Mouse (Mus musculus): Measurements from ENCODE around the gene Olfr1015. TPM values are rescaled to one million over a fixed set of nuclear protein-coding genes. Genes with fewer than 3 reads are reported as not detected.

Olfr1015 gene
- not detected for total RNA-seq (2021)
- long read RNA-seq: 0 reads

- no peak for DNase-seq (ENCODE audit: low spot score in 2 of 2)
These were observed at the start of gene Olfr1015 for GRCm38 (mm10) chr2:85781717-85782116. TSS of gene Olfr1015 (plus strand) at chr2:85782017.

DNA sequence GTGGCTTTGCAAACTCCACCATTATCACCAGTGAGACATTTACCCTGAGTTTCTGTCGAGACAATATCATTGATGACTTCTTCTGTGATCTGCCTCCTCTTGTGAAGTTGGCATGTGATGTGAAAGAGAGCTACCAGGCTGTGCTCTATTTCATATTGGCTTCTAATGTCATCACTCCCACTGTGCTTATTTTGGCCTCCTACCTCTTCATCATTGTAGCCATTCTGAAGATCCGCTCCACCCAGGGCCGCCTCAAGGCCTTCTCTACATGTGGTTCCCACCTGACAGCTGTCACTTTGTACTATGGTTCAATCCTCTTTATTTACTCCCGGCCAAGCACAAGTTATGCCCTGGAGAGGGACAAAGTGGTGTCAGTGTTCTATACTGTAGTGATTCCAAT is 28.0 kb upstream of the Olfr1015 start:
- no peak for DNase-seq (ENCODE audit: low spot score in 2 of 2)

DNA sequence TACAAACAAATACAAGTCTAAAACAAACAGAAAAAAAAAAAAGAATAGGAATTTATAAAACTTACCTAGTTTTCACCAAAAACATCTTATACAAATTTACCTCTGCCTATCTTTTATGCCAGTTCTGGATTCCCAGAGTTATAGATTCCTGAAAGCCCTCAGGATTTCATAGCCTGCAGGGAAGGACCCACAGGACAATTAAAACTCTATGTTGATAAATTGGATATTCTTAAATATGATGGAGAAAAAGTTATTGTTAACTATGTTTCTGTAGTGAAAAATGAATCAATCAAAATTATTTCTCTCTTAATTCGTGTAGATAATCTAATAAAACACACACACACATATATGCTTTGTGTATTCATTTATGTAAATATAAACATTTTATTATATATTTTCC is 19.2 kb upstream of the Olfr1015 start, which contains the start of gene Olfr1012:
TSS of gene Olfr1012 (minus strand) at position 101 of the 400 bp plus-strand sequence.
- no peak for DNase-seq (ENCODE audit: low spot score in 2 of 2)

DNA sequence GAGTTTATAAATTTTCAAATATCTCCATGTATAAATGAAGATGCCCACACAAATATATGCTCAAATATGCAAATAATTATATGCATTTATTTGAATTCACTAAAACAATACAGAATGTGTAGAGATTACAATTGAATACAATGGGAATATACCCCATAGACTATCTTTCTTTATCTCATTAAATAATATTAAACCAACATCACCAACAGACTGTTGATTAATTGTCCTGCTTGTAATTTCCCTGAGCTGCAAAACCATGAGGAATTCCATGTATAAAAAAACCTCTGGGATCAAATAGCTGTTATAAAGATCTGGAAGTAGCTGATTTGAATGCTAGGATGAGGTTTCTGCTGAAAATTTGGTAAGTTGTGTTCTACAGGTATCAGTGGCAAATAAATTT is 15.0 kb upstream of the Olfr1015 start, which contains the start of gene Olfr1013:
TSS of gene Olfr1013 (plus strand) at position 301 of the 400 bp plus-strand sequence.
- DNase-seq (ENCODE audit: low spot score in 2 of 2): no peak

DNA sequence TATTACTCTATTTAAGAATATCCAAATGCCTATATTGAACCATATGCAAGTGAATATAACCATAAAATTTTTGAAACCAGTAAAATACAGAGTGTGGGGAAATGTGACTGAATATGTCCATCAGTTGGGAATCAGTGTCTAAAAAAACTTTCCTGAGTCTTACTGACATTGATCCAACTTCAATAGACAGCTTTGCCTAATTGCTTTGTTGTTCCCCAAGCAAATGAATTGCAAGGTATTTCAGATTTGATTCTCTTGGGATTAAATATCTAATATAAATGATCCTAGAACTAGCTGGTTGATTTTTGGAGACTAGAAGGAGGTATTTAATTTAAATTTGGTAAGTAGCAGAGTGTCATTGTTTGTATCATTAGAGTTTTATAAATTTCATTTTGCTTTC is 9.4 kb upstream of the Olfr1015 start, which contains the start of gene Olfr1014:
TSS of gene Olfr1014 (plus strand) at position 301 of the 400 bp plus-strand sequence.
- no peak for DNase-seq (ENCODE audit: low spot score in 2 of 2)

- no peak for DNase-seq (ENCODE audit: low spot score in 2 of 2)
These were observed 10.5 kb downstream of the Olfr1015 start for GRCm38 (mm10) chr2:85792331-85792730.

DNA sequence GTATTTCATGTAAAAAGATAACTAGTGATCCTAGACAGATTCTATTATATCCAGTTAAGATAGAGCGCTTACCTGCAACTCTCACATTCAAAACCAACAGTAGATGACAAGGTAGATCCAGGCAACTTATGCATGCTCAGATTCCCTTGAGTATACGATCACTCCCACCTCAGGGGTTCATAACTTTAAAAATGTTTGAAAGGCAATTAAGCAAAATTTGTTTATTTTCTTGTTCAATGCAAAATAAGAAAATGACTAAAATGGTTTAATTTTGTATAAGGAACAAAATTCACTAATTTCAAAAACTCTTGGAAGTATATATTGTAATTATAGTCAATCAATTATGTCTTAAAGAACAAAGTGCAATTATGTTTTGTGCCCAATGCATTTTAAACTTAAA is 20.6 kb downstream of the Olfr1015 start, which contains the start of gene Olfr1016:
TSS of gene Olfr1016 (minus strand) at position 101 of the 400 bp plus-strand sequence.
- no peak for DNase-seq (ENCODE audit: low spot score in 2 of 2)

GRCm38 (mm10) chr2:85804501-85804900 is 22.7 kb downstream of the Olfr1015 start:
- no peak for DNase-seq (ENCODE audit: low spot score in 2 of 2)

DNA sequence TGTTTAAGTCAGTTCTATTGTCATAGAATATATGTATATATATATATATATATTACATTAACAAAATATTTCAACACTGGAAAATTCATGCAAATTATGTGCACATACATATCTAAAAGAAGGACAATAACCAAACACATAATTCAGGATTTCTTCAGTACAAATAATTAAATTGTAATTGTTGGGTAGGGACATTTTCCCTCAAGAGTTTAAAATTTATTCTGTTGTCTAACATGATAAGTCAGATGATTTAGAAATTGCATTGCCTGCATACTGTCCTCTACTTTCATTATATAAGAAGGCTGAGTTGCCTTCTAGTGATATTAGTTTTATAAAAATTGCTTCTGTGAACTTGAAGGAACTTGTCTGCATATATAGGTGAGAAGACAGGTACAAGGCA is 36.4 kb downstream of the Olfr1015 start, which contains the start of gene Olfr1018:
TSS of gene Olfr1018 (plus strand) at position 301 of the 400 bp plus-strand sequence.
- DNase-seq (ENCODE audit: low spot score in 2 of 2): no peak

Other genes with a start within 250 kb of the Olfr1015 start
- not detected for gene Olfr996, start 202.8 kb upstream of the Olfr1015 start, total RNA-seq (2021)
- gene Olfr998, start 193.1 kb upstream of the Olfr1015 start, total RNA-seq (2021): not detected
- gene Olfr1000, start 170.1 kb upstream of the Olfr1015 start, total RNA-seq (2021): not detected
- not detected for gene Olfr1002, start 131.3 kb upstream of the Olfr1015 start, total RNA-seq (2021)
- not detected for gene Olfr154, start 117.6 kb upstream of the Olfr1015 start, total RNA-seq (2021)
- not detected for gene Olfr1006, start 103.2 kb upstream of the Olfr1015 start, total RNA-seq (2021)
- gene Olfr1008, start 92.6 kb upstream of the Olfr1015 start, total RNA-seq (2021): not detected
- gene Olfr1009, start 66.6 kb upstream of the Olfr1015 start, total RNA-seq (2021): not detected
- not detected for gene Olfr1012, start 19.3 kb upstream of the Olfr1015 start, total RNA-seq (2021)
- gene Olfr1013, start 14.9 kb upstream of the Olfr1015 start, total RNA-seq (2021): not detected
- not detected for gene Olfr1014, start 9.3 kb upstream of the Olfr1015 start, total RNA-seq (2021)
- gene Olfr1016, start 20.5 kb downstream of the Olfr1015 start, total RNA-seq (2021): not detected
- gene Olfr1018, start 36.5 kb downstream of the Olfr1015 start, total RNA-seq (2021): not detected
- gene Olfr1019, start 63.5 kb downstream of the Olfr1015 start, total RNA-seq (2021): not detected
- gene Olfr1020, start 65.0 kb downstream of the Olfr1015 start, total RNA-seq (2021): not detected
- gene Olfr1022, start 86.6 kb downstream of the Olfr1015 start, total RNA-seq (2021): not detected
- not detected for gene Olfr1023, start 103.6 kb downstream of the Olfr1015 start, total RNA-seq (2021)
- not detected for gene Olfr1024, start 123.0 kb downstream of the Olfr1015 start, total RNA-seq (2021)
- not detected for gene Olfr1025-ps1, start 133.2 kb downstream of the Olfr1015 start, total RNA-seq (2021)
- not detected for gene Olfr1026, start 139.5 kb downstream of the Olfr1015 start, total RNA-seq (2021)
- not detected for gene Olfr1028, start 168.4 kb downstream of the Olfr1015 start, total RNA-seq (2021)
- not detected for gene Olfr1029, start 191.9 kb downstream of the Olfr1015 start, total RNA-seq (2021)
- not detected for gene Olfr1030, start 197.3 kb downstream of the Olfr1015 start, total RNA-seq (2021)
- not detected for gene Olfr1031, start 208.3 kb downstream of the Olfr1015 start, total RNA-seq (2021)
- not detected for gene Olfr1032, start 223.5 kb downstream of the Olfr1015 start, total RNA-seq (2021)
- gene Olfr1033, start 238.6 kb downstream of the Olfr1015 start, total RNA-seq (2021): not detected

Data from layer of hippocampus, adult 18-20 months (tissue).